Mouse (Mus musculus) liver, postnatal 0 days (tissue): ENCODE data around the gene Gm2016.
"Not testable (repeated sequence)": the region's sequence is repeated elsewhere in the genome, so short reads cannot be mapped to it uniquely, and the experiment has no call there.

ENCODE experiments used
- CTCF ChIP-seq: sonication (generic); IDR thresholded peaks from 2 replicates; pipeline ENCODE4 v1.5.1; 2016; ENCODE audit warnings: antibody characterized with exemption, low read depth
- EP300 ChIP-seq: IDR thresholded peaks from 2 replicates; pipeline ENCODE4 v1.6.1; 2016; ENCODE audit warnings: antibody characterized with exemption, low read depth, mild to moderate bottlenecking

DNA sequence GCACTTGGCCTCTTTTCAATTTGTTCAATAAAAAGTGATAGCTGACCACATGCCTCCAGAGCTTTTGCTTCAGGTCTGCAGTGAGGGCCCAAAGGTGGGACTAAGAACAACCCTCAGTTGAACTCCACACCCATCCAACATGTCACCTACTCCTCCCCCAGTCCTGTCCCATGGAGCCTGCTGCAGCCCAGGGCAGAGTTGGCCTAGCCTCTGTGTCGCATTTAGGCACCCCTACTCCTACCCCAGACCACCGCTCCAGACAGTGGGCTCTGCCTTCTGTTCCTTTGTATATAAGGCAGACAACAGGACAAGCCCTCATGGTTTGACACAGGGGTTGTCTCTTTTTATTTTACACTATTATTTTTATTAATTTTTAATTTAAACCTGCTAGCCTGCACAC lies 9.8 kb upstream of the Gm2016 start:
- not testable (repeated sequence) for TF ChIP-seq CTCF, EP300
